Mouse (Mus musculus): ENCODE results near the gene Nol10.

GRCm38 (mm10) chr12:17356853-17357252 is 8.6 kb downstream of the Nol10 start:
- TF ChIP-seq POLR2A (IDR thresholded peaks at IDR 0.05; ENCODE audit: borderline replicate concordance, extremely low read depth, low read depth, low read length): no peak
- TF ChIP-seq CTCF (IDR thresholded peaks at IDR 0.05; ENCODE audit: insufficient read depth, low read length): peak; percentile 56
